Mouse (Mus musculus) forebrain, postnatal 0 days (tissue): Measurements from ENCODE around the gene Pnliprp2. TPM values are rescaled to one million over a fixed set of nuclear protein-coding genes. Genes with fewer than 3 reads are reported as not detected.

Experiments
- ATAC-seq: fragments of 200-750 bp; cut with Nextera tagmentation; 2 replicates; pipeline ENCODE4 v1.8.0; 2017; ENCODE audit warnings: mild to moderate bottlenecking, moderate library complexity
- DNase-seq: peaks from one replicate; pipeline ENCODE4 v3.0.0-alpha.2; 2015
- H3K27ac ChIP-seq: fragments of 300-500 bp; sonication (generic); 2 replicates; pipeline ENCODE4 v1.5.1; 2014; ENCODE audit warnings: low read depth, mild to moderate bottlenecking, antibody characterized with exemption, low read length, moderate library complexity, mixed read lengths
- H3K27me3 ChIP-seq: fragments of 300-500 bp; sonication (generic); 2 replicates; pipeline ENCODE4 v1.6.1; 2014; ENCODE audit warnings: mild to moderate bottlenecking, low read length, mixed read lengths; ENCODE audit not compliant: insufficient read depth
- H3K36me3 ChIP-seq: fragments of 300-500 bp; sonication (generic); 2 replicates; pipeline ENCODE4 v1.6.1; 2014; ENCODE audit warnings: mild to moderate bottlenecking, moderate library complexity; ENCODE audit not compliant: insufficient read depth
- H3K4me1 ChIP-seq: fragments of 300-500 bp; sonication (generic); 2 replicates; pipeline ENCODE4 v1.6.1; 2014; ENCODE audit warnings: antibody characterized with exemption; ENCODE audit not compliant: insufficient read depth
- H3K4me2 ChIP-seq: fragments of 300-500 bp; sonication (generic); 2 replicates; pipeline ENCODE4 v1.6.1; 2014; ENCODE audit warnings: low read depth, mild to moderate bottlenecking, moderate library complexity
- H3K4me3 ChIP-seq: fragments of 300-500 bp; sonication (generic); 2 replicates; pipeline ENCODE4 v1.5.1; 2014; ENCODE audit warnings: low read depth, low read length, mixed read lengths
- H3K9ac ChIP-seq: fragments of 300-500 bp; sonication (generic); 2 replicates; pipeline ENCODE4 v1.6.1; 2014; ENCODE audit warnings: mild to moderate bottlenecking
- H3K9me3 ChIP-seq: fragments of 300-500 bp; sonication (generic); 2 replicates; pipeline ENCODE4 v1.6.1; 2016; ENCODE audit warnings: low read length
- CTCF ChIP-seq: sonication (generic); IDR thresholded peaks from 2 replicates; pipeline ENCODE4 v1.5.1; 2016; ENCODE audit warnings: antibody characterized with exemption, control low read depth, low read depth
- WGBS: fragments of 180-500 bp; shearing (Covaris S2); extraction: QIAGEN DNeasy Blood & Tissue Kit; methylation state at CpG from one replicate; pipeline ENCODE4 v1.1.7; 2014; 5-methylcytosine and 5-hydroxymethylcytosine counted together
- polyA plus RNA-seq: library from polyadenylated mRNA; unstranded; fragments of >200 nt; fragmentation: Nextera tagmentation; extraction: Ambion mirVana; gene quantifications from 2 replicates; pipeline ENCODE4 v1.2.1, GENCODE M21; 2015
- total RNA-seq: library from RNA; depleted of rRNA; stranded (reverse); fragments of >200 nt; gene quantifications from 2 replicates; pipeline ENCODE4 v1.2.3, GENCODE M21; 2014

Gene Pnliprp2
- total and polyA plus RNA-seq, 2 experiments from 2014 or later, result not detected

- no peak for DNase-seq
- no peaks in the 10 kb centered on the region for H3K4me1 ChIP-seq
- no peaks in the 10 kb centered on the region for H3K9me3 ChIP-seq
- no peaks in the 10 kb centered on the region for H3K27me3 ChIP-seq
- 88% methylated on average over 4 of the region's 4 CpGs for WGBS
- H3K4me2 ChIP-seq, result no peak overlapping the region
- TF ChIP-seq CTCF, result no peak
- H3K36me3 ChIP-seq, result no peaks in the 10 kb centered on the region
- H3K4me3 ChIP-seq, result no peak overlapping the region
- ATAC-seq, result no peak
- H3K9ac ChIP-seq, result no peak overlapping the region
- no peak overlapping the region for H3K27ac ChIP-seq
Measured at GRCm38 (mm10) chr19:58738111-58738510, 21.4 kb upstream of the Pnliprp2 start.

DNA sequence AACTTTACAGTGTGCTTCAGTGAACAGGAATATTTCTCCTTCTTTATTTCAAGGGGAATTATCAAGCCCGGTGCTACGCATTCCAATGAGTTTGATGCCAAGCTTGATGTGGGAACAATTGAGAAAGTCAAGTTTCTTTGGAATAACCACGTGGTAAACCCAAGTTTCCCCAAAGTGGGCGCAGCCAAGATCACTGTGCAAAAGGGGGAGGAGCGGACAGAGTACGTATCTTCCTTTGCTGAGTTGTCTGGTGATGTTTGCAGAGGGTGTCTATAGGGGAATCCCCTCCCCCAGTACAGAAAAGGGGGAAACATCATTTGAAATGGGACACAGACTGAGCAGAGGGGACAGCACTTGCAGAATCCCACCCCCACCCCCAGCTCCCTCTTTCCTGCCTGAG, 18.5 kb upstream of the Pnliprp2 start:
- no peak for DNase-seq
- 37% methylated on average over 6 of the region's 6 CpGs for WGBS
- no peak overlapping the region for H3K27ac ChIP-seq
- H3K4me3 ChIP-seq, result no peak overlapping the region
- no peaks in the 10 kb centered on the region for H3K9me3 ChIP-seq
- ATAC-seq, result no peak
- no peak overlapping the region for H3K4me2 ChIP-seq
- no peak overlapping the region for H3K9ac ChIP-seq
- no peaks in the 10 kb centered on the region for H3K27me3 ChIP-seq
- H3K36me3 ChIP-seq, result no peaks in the 10 kb centered on the region
- TF ChIP-seq CTCF, result no peak
- no peaks in the 10 kb centered on the region for H3K4me1 ChIP-seq

DNA sequence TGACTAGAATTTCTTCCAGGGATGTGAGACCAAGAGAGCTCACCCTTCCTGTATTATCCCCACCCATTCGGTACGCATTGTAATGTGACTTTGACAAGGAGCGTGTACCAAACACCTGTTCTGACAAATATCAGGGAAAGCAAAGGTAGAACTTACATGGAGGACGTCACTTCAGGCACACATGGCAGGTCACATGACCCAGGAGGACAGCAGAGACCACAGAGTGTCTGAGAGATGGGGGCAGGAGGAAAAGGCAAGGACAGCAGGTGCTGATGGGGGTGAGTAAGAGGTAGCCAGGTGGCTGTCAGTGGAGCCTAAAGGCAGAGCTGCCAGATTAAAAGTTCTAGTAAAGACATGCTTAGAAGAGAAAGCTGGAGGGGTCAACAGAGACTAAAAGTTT, 16.8 kb upstream of the Pnliprp2 start:
- ATAC-seq (no peak), DNase-seq (no peak)
- H3K36me3 ChIP-seq, result no peaks in the 10 kb centered on the region
- H3K27me3 ChIP-seq, result no peaks in the 10 kb centered on the region
- H3K27ac ChIP-seq, result no peak overlapping the region
- TF ChIP-seq CTCF, result no peak
- no peaks in the 10 kb centered on the region for H3K9me3 ChIP-seq
- no peak overlapping the region for H3K9ac ChIP-seq
- H3K4me3 ChIP-seq, result no peak overlapping the region
- no peak overlapping the region for H3K4me2 ChIP-seq
- H3K4me1 ChIP-seq, result no peaks in the 10 kb centered on the region
- WGBS, result 94% methylated on average over 4 of the region's 4 CpGs

- Histone ChIP-seq H3K4me3 (no peak overlapping the region), H3K27me3 (no peaks in the 10 kb centered on the region), H3K36me3 (no peaks in the 10 kb centered on the region), H3K9ac (no peak overlapping the region), H3K4me1 (no peaks in the 10 kb centered on the region), H3K9me3 (no peaks in the 10 kb centered on the region), H3K4me2 (no peak overlapping the region), H3K27ac (no peak overlapping the region)
- 86% methylated on average over 4 of the region's 4 CpGs for WGBS
- DNase-seq (no peak), ATAC-seq (no peak)
- TF ChIP-seq CTCF, result no peak
Measured at GRCm38 (mm10) chr19:58743736-58744135, 15.8 kb upstream of the Pnliprp2 start.

GRCm38 (mm10) chr19:58747498-58748000, 12.0 kb upstream of the Pnliprp2 start:
- WGBS, result 89% methylated on average over 9 of the region's 9 CpGs
- H3K9ac ChIP-seq, result no peak overlapping the region

GRCm38 (mm10) chr19:58750822-58751221, 8.7 kb upstream of the Pnliprp2 start:
- no peaks in the 10 kb centered on the region for H3K4me1 ChIP-seq
- peak; percentile 40 for ATAC-seq
- 73% methylated on average over 2 of the region's 2 CpGs for WGBS

More at GRCm38 (mm10) chr19:58747498-58748000, 12.0 kb upstream of the Pnliprp2 start:
- no peak for TF ChIP-seq CTCF
- H3K4me1 ChIP-seq, result no peaks in the 10 kb centered on the region
- no peaks in the 10 kb centered on the region for H3K36me3 ChIP-seq
- no peak overlapping the region for H3K4me2 ChIP-seq
- no peak overlapping the region for H3K27ac ChIP-seq
- ATAC-seq, result no peak
- H3K9me3 ChIP-seq, result no peaks in the 10 kb centered on the region
- H3K27me3 ChIP-seq, result no peaks in the 10 kb centered on the region
- H3K4me3 ChIP-seq, result no peak overlapping the region
- no peak for DNase-seq

DNA sequence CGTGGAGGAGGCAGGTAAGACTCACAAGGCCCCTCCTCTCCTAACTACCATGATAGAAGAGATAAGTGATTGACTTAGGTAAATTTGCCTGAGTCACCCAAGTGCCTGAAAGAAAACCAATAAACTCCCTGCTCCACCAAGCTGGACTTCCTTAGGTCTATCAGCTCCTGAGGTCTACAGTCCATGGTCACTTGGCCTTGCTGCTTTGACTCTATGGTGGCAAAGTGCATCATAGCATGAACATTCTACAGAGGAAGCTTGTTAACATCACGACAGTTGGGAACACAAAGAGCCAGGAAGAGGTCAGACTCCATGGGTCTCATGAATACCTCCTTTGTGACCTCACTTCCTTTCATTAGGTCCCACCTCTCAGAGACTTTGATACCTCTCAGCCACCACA, 8.0 kb upstream of the Pnliprp2 start:
- Histone ChIP-seq H3K9me3 (no peaks in the 10 kb centered on the region), H3K27ac (no peak overlapping the region), H3K4me3 (no peak overlapping the region), H3K4me1 (no peaks in the 10 kb centered on the region), H3K27me3 (no peaks in the 10 kb centered on the region), H3K36me3 (no peaks in the 10 kb centered on the region), H3K9ac (no peak overlapping the region), H3K4me2 (no peak overlapping the region)
- DNase-seq, result no peak
- TF ChIP-seq CTCF, result no peak
- ATAC-seq, result no peak
- WGBS, result 76% methylated on average over 2 of the region's 2 CpGs

More at GRCm38 (mm10) chr19:58750822-58751221, 8.7 kb upstream of the Pnliprp2 start:
- Histone ChIP-seq H3K27ac (no peak overlapping the region), H3K9me3 (no peaks in the 10 kb centered on the region), H3K4me3 (no peak overlapping the region), H3K4me2 (no peak overlapping the region), H3K9ac (no peak overlapping the region), H3K36me3 (no peaks in the 10 kb centered on the region), H3K27me3 (no peaks in the 10 kb centered on the region)
- no peak for TF ChIP-seq CTCF
- peak; percentile 36 for DNase-seq
